Mouse (Mus musculus) fat pad, adult 2 months (tissue): ENCODE data around the gene Bcan.

Source experiments
- DNase-seq: peaks from one replicate; pipeline ENCODE4 v3.0.0-alpha.2; 2011; ENCODE audit warnings: low read depth, low spot score; ENCODE audit errors: extremely low read depth

Gene Bcan

DNA sequence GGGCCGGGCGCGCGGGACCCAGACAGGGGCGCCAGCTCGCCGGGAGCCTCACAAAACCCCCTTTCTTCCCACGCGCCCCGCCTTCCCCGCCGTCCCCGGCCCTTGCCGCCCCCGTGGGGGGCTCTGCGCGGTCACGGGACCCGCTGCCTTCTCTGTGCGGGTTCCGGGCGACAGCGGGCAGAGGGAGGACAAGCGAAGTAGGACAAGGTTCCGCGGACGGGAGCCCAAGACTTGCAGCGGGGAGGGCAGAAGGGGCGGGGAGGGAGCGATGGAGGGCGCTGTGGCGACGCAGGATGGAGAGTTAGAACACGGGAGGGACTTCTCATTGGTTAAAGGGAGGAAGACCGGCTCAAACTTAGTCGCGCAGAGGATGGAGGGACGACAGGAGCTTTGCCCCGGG lies at the start of gene Bcan:
Gene Bcan (minus strand): TSS at position 50 of the 400 bp plus-strand sequence.
- no peak for DNase-seq

DNA sequence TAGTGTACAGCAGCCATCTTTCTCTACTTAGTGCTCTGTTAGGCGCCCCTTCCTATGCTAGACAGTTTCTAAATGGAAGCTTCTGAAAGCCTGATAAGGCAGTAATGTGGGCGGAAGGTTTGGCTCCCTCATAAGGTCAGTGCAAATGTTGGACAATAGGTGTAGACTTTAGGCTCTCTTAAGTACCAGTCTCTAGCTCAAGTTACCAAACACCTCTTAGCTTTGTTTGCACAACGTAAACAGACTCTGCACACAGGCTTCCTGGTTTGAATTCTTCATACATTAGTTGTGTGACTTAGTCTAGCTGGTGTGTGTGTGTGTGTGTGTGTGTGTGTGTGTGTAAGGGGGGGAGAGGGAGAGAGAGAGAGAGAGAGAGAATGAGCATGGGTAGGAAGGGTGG lies 49.5 kb upstream of the Bcan start:
- DNase-seq: no peak

DNA sequence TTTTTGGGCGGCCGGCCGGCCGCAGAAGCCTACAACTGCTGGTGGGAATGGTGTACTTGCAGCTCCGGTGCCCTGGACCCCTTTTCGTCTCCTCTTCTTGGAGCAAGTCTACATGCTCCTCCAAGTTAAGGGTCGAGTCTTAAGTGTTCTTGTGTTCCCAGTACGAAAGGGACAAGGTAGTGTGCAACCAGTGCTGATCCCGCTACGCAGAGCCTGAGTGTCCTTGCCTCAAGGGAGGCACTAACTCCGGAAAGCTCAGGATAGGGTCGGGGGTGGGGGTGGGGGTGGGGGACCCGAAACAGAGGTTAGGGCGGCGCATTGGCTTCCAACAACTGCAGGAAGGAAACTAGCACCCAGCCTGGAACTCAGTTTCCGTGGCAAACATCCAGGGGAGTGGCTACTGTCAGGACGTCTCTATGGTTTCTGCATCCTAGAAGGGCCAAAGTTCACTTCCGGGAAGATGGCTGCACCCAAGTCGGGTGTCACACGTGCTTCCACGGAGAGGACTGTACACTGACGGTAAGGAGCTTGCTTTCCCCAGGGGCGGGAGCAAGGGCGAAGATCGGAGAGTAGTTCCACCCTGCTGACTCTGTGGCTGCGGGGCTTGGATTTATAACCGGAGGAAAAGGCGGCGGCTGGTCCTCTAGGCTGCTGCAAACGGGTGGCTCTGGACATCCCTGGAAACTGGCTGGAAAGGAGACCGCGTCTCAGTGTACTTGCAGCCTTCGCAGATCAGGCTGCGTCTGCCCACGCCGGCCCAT lies 42.8 kb upstream of the Bcan start, which contains the start of gene Gpatch4:
Gene Gpatch4 (plus strand): TSS at position 448 of the 761 bp plus-strand sequence.
- peak; percentile 62 for DNase-seq

DNA sequence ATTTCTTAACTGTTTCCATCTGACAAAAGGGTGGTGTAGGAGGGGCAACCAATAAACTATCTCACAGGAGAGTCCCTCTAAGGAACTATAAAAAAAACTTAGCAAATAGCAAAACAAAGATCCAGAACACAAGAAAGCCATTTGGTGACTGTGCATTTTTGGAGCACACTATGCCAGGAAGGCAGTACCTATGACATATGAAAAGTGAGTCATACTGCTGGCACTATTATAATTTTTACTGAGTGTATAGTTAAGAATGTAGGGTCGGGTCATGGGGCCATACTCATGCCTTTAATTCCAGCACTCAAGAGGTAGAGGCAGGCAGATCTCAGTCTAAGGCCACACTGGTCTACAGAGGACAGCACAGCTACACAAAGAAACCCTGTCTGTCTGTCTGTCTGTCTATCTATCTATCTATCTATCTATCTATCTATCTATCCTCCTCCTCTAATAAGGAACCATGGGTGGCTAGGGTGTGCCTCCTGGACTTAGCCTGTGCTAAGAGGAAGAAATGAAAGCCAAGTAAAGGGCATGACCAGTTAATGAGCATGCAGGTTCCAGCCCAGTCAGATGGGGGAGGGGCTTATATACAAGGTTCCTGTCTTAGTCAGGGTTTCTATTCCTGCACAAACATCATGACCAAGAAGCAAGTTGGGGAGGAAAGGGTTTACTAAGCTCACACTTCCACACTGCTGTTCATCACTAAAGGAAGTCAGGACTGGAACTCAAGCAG lies 35.7 kb upstream of the Bcan start:
- no peak for DNase-seq

DNA sequence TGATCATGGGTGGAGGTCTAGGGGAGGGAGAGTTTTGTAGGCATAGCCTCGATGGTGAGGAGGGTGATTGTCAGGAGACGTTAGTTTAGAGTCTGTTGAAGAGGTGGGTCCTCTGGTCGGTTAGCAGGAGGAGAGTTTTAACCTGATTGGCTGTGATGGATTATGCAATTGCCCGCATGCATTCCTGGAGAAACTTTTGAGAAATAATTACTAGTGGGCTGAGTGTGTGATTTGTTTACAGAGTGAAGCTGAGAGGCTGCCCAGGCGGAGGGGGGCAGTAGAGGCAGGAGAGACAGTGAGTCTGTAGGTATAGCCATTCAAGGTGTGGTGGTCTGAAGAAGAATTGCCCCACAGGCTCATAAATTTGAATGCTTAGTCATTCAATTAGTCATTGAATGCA lies 33.5 kb upstream of the Bcan start:
- no peak for DNase-seq

DNA sequence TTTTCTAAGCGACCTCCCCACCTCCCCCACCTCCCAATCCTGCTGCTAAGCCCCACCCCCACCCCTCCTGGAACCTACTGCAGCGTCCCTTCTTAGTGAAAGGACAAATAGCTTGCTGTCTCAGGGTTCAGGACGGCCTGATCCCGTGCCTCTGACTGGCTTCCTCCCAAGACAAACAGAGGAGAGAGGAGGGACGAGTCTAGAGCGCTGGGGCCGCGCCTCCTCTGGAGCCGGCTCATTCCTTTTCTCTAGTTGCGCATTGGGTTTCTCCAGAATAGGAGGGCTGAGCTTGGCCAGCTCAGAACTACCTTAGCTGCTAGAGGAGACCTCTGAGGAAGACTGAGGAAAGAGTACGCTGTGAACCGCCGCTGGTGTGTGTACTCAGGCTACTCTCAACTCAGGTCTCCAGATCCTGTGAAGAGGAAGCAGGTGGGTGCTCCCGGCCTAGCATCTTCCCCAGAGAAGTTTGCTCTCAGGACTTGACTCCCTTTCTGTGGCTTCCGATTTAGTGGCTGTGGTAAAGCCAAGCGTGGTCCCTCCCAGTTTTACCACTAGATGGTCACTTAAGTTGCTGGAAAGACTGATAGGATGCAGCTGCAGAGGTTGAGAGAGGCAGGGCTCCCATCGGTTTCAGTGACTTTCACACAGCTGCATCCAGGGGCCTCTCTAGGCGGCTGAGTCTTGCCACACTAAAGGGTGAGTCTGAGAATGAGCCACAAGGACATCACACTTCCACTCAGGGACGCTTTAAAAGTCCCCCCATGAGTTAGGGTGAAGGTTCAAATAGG lies 30.8 kb upstream of the Bcan start:
- no peak for DNase-seq

DNA sequence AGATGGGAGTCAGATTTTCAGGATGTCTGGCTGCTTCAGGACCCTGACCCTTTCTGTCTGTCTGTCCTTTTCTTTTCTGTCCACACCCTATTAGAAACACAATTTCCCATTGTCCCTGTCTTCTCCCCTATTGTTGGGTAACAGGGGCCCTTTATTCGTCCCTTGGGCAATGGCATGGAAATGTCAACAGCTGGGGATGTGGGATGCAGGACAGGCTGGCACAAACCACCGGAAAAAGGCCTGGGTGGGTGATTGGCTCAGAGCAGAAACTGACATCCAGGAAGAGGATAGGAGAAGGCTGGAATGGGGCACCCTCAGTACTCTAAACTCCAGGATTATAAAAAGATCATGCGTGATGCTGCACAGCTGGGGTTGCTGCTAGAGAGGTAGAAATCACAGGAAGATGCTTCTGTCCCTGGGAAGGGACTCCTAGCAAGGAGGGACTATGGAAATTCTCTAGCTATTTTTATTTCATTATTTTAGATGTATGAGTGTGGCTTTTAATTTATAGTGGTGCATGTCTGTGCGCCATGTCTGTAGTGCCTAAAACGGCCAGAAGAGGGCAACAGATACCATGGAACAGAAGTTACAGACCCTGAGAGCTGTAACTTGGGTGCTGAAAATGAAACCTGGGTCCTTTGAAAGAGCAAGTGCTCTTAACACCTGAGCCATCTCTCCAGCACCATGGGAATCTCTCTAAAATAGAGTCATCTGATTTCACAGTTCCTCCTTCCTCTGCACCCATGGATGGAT lies 27.6 kb upstream of the Bcan start, which contains the start of gene Hapln2:
Gene Hapln2 (minus strand): TSS at position 150 of the 753 bp plus-strand sequence.
- DNase-seq: no peak

DNA sequence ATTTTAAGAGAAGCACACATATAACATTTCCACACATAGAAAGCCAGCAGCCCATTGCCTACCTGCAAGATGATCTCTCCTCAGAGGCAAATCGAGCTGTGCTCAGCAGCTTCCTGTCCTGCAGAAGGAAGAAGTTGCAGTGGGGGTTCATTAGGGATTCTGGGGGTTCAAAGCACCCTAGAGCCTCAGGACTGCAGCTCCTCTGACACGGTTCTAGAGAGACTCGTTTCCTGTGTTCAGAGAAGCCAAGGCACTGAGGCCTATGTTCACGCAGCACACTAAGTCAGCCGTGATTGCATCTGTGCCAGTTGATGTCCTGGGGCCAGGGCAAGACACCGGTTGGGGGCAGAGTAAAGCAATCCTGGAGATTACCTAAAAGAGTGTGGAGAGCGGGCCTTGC lies 26.8 kb upstream of the Bcan start:
- no peak for DNase-seq

DNA sequence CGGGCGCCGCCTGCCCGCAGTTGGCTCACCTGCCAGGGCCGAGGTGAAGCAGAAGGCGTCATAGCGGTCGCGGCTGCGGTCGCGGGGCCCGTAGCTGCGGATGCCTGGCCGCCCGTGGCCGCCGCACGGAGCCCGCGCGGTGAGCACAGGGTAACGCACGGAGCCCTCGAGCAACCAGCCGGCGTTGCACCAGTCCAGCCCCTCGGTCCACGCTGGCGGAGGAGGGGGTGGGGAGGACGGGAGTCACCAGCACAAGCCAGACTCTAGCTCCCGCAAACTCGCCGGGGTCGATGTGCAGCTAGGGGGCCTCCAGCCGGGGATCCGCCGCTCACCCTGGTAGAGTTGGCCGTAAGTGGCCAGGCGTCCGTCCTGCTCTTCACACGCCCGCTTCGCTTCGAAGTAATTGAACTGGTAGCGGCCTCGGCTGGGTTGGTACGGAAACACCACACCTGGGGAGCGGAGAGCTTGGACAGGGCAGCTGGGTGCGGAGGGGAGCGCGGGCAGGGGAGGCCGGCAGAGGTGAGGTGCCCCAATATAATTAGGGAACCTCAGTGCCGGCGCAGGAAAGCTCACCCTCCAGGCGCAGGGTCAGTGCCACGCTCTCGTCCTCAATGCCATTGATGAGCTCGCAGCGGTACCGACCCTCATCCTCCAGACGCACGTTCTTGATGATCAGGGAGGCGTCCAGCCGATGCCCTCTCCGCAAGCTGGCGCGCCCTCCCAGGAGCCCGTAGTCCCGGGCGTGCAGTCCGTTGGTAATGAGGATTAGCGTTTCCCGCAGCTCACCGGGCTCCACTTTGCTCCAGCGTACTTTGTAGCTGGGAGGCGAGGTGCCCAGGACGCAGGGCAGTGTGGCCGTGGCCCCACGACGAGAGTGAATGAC lies 23.4 kb upstream of the Bcan start:
- DNase-seq: no peak

DNA sequence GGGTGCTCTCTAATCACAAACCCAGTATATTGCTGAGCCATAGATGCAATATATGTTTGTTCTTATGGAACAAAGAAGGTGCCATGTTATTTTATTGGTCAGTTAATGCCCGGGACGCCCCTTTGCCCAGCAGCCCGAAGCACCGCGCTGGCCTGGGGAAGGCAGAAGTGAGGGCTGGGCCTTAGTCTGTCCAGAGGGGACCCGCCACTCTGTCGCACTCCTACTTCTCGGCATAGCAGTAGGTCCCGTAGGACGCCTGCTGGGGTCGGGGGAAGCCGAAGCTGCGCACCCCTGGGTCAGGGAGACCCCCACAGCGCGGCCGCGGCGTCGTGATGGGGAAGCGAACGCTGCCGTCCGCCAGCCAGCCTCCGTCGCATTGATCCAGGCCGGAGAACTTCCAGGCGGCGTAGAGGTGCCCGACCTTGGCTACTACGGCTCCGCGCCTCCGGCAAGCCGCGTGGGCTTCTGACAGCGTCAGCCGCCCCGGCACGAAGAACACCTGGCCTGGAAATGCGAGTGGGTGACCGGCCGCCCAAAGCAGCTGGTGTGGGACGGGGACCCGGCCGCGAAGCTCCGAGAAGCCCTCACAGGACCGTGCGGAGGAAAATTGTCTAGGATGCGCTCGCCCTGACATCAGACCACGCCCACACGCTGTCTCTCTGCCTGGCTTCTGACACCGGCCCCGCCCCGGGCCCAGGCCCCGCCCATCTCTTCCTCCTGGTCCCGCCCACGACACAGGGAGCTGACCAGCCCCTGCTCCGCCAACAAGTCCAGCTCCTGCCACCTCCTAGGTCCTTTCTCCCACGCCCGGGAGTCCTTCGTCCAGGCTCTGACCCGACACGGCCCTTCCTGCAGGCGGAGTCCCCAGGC lies 22.5 kb upstream of the Bcan start:
- peak; percentile 5 for DNase-seq

DNA sequence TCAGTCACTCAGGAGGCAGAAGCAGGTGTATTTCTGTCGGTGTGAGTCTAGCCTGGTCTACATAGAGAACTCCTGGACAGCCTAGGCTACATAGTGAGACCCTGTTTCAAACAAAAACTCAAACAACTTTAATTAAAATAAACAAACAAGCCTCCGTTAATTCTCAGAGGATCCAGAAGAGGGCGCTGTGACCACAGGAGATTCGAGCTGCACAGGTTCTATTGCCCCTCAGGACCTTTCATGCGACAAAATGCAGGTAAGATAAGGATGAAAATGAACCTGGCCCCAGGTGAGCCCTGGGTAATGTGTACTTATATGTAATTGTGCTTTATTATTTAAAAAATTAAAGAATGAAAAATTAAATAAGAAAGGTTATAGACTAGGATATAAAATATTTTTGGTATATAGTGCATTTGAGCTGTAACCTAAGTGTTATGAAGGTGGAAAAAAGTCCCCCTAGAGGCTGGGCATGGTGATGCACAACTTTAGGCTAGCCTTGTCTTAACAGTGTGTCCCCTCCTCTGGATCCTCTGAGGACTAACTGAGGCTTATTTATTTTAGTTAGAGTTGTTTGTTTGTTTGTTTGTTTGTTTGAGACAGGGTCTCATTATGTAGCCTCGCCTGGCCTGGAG lies 10.7 kb upstream of the Bcan start:
- DNase-seq: no peak

DNA sequence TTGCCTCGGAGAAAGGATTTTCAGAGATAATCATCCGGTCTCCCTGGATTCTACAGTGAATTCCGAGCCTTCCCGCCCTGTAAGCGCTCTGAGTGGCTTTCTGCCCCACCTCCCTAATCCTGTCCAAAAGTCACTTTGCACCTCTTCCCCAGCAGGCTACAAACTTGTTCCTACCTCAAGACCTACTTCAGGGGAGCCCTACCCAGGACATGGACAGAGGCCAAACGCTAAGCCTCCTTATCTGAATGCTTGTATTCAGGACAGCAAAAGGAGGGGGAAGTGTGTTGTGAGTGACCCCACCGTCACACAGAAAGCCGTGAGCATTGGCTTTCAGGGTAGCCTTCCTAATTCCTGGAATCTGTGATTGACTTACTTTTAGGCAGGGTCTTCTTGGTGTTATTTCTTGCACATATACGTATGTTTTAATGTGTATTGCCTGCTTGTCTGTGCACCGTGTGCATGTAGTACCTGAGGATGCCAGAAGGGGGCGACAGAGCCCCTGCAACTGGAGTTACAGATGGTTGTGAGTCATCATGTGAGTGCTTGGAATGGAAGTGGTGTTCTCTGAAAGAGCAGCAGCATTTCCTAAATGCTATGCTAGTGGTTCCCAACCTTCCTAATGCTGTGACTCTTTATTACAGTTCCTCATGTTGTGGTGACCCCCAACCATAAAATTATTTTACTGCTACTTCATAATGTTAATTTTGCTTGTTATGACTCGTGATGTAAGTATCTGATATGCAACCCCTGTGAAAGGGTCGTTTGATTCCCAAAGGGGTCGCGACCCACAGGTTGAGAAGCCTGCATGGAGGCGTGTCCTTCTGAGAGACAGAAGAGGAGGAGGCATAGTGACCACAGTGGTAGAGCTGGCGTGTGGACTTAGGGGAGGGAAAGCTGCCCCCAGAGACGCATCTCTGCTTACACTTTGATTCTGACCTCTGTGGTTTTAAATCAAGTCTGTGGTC lies 6.1 kb upstream of the Bcan start:
- no peak for DNase-seq

DNA sequence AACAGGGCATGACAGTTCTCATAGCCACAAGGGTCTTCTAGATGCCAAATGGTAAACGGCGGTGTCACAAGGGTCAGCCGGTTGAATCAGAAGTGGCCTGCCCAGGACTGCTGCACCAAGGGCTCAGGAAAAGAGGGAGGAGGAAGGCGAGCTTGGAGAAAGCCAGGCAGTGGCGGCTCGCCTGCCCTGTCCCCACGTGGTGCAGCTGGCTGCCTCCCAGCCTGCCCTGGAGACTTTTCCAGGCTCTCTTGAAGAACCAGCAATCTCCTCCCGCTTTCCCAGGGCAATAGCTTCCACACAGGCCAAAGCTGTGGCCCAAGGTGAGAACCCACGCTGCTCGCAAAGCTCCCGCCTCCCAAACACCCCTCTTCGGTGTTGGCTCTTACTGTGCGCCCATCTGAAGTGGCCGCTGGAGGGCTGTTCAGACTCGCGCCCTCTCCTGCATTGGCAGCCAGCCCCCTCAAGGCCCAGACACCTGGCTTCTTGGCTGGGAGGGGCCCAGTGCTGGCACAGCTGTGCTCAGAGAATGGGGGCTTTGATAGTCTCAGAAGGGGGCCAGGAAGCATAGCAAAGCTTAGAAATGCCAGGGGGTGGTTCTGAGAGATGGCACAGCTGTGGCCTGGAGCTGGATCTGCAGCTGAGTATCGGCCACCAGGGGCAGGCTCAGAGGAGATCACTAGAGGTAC lies 2.4 kb upstream of the Bcan start:
- DNase-seq: no peak

DNA sequence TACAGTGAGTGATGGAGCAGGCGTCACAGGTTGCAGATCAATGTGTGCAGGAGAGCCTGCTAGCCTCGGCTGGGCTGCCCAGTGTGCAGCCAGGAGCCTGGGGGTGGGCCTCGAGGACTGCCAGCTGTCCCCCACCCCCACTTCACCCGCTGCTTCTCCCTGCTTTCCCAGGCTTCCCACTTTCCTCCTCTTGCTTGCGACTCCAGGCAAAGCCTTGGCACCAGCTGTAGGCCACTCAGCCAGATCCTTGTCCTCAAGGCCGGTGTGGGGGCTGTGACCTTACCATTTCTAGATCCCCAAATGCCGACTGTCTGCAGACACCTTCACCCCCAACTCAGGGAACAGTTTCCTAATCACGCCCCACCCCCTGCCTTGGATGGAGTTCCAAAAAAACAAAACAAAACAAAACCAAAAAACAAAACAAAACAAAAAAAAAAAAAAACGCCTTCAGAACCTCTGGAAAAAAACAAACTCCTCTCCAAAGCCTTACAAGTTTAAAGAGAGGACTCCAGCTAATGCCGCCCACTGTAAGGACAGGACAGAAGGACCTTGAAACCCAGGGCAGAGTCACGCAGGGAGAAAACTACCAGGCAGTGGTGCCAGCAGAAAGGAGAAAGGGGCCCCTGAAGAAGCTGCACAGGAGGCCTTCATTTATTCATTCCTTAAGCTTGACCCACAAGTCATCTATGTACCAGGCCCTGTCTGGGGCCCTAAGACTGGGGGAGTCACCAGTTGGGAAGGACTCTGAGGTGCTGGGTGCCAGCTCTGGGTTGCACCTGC lies 976 bp upstream of the Bcan start:
- DNase-seq: no peak

DNA sequence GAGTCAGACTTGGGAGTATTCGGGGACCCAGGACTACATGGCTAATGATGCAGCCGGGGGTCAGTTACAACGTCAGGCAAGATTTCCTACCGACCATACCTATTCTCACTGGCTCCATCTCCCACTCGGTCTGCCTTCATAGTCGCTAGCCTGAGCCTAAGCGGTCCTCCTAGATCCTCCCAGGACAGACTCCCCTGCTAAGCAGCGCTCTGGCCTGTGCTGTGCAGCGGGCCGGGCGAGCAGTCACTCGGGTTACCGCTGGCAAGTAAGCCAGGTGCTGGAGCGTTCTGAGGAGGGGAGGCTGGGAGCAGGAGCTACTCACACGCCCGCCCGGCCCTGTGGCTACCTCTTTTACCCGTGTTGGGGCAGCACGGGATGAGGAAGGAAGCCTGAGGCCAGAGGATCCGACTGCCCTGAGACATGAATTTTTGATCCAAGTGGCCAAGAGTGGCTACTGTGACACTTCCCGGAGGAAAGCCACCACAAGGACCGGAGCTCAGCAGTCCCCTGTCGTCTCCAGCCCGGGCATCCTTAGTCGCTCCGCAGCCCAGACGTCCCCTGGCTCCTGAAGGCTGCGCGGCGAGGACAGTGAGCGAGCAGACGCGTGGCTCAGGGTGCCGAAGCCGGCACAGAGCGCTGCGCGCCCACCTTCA lies 661 bp downstream of the Bcan start:
- no peak for DNase-seq
